Mouse (Mus musculus): ENCODE data around the gene Galnt15. TPM values are rescaled to one million over a fixed set of nuclear protein-coding genes. Genes with fewer than 3 reads are reported as not detected.

Gene Galnt15
- polyA plus RNA-seq (2012; rRNA removed) (0.17 and 0.19 TPM in 2 replicates), polyA plus RNA-seq (2014; fragmentation: Nextera tagmentation; extraction: Ambion mirVana) (0.15 and 0.25 TPM in 2 replicates)

GRCm38 (mm10) chr14:32028681-32029091 lies at the start of gene Galnt15:
Gene Galnt15, plus strand, starts transcription at chr14:32028989.
- Histone ChIP-seq H3K4me2 (replicated peaks; ENCODE audit: low read depth, low read length, severe bottlenecking) (peak within 1 kb of the TSS; percentile 33; the same call in 1 of the 2 replicates), H3K9me3 (ENCODE audit: control insufficient read depth, low read length) (no peaks in the 10 kb centered on the region), H3K27me3 (ENCODE audit: control insufficient read depth, insufficient read depth, low read length) (no peaks in the 10 kb centered on the region), H3K4me3 (replicated peaks; ENCODE audit: low read length) (0 out of 2 replicates have a peak within 1 kb of the TSS, but pooled peaks have one; percentile 14), H3K4me1 (ENCODE audit: control insufficient read depth, insufficient read depth, low read length) (peaks cover 8% of the 10 kb centered on the region), H3K36me3 (ENCODE audit: control insufficient read depth, insufficient read depth, low read length) (no peaks in the 10 kb centered on the region), H3K27ac (replicated peaks; ENCODE audit: low read depth, low read length) (no peak within 1 kb of the TSS), H3K9ac (ENCODE audit: low read depth, low read length, severe bottlenecking) (no peak within 1 kb of the TSS)
- no peak for TF ChIP-seq POLR2A (IDR thresholded peaks at IDR 0.05; ENCODE audit: borderline replicate concordance, extremely low read depth, insufficient read depth, insufficient read length)
- ATAC-seq (ENCODE audit: low FRiP score, low read depth) (no peak), DNase-seq (ENCODE audit: low spot score) (peak; percentile 25)
- WGBS = 13% methylated on average over 9 of the region's 9 CpGs

GRCm38 (mm10) chr14:31994021-31994420 lies 34.8 kb upstream of the Galnt15 start:
- H3K4me3 ChIP-seq (replicated peaks; ENCODE audit: low read length) = no peak overlapping the region
- no peak overlapping the region for H3K27ac ChIP-seq (replicated peaks; ENCODE audit: low read depth, low read length)
- H3K9ac ChIP-seq (ENCODE audit: low read depth, low read length, severe bottlenecking) = no peak overlapping the region
- ATAC-seq (ENCODE audit: low FRiP score, low read depth) (no peak), DNase-seq (ENCODE audit: low spot score) (no peak)
- TF ChIP-seq POLR2A (IDR thresholded peaks at IDR 0.05; ENCODE audit: borderline replicate concordance, extremely low read depth, insufficient read depth, insufficient read length) = no peak
- no peaks in the 10 kb centered on the region for H3K27me3 ChIP-seq (ENCODE audit: control insufficient read depth, insufficient read depth, low read length)
- no peak overlapping the region for H3K4me2 ChIP-seq (replicated peaks; ENCODE audit: low read depth, low read length, severe bottlenecking)
- no peaks in the 10 kb centered on the region for H3K36me3 ChIP-seq (ENCODE audit: control insufficient read depth, insufficient read depth, low read length)
- H3K4me1 ChIP-seq (ENCODE audit: control insufficient read depth, insufficient read depth, low read length) = no peaks in the 10 kb centered on the region
- 58% methylated on average over 8 of the region's 8 CpGs for WGBS
- H3K9me3 ChIP-seq (ENCODE audit: control insufficient read depth, low read length) = no peaks in the 10 kb centered on the region

GRCm38 (mm10) chr14:32000941-32001340 lies 27.8 kb upstream of the Galnt15 start:
- DNase-seq (ENCODE audit: low spot score) (no peak), ATAC-seq (ENCODE audit: low FRiP score, low read depth) (no peak)
- Histone ChIP-seq H3K27ac (replicated peaks; ENCODE audit: low read depth, low read length) (no peak overlapping the region), H3K4me1 (ENCODE audit: control insufficient read depth, insufficient read depth, low read length) (no peaks in the 10 kb centered on the region), H3K4me2 (replicated peaks; ENCODE audit: low read depth, low read length, severe bottlenecking) (no peak overlapping the region), H3K27me3 (ENCODE audit: control insufficient read depth, insufficient read depth, low read length) (no peaks in the 10 kb centered on the region), H3K9ac (ENCODE audit: low read depth, low read length, severe bottlenecking) (no peak overlapping the region), H3K36me3 (ENCODE audit: control insufficient read depth, insufficient read depth, low read length) (no peaks in the 10 kb centered on the region), H3K9me3 (ENCODE audit: control insufficient read depth, low read length) (no peaks in the 10 kb centered on the region), H3K4me3 (replicated peaks; ENCODE audit: low read length) (no peak overlapping the region)
- no peak for TF ChIP-seq POLR2A (IDR thresholded peaks at IDR 0.05; ENCODE audit: borderline replicate concordance, extremely low read depth, insufficient read depth, insufficient read length)
- 74% methylated on average over 7 of the region's 7 CpGs for WGBS

GRCm38 (mm10) chr14:32002502-32003338 lies 26.1 kb upstream of the Galnt15 start:
- Histone ChIP-seq H3K9ac (ENCODE audit: low read depth, low read length, severe bottlenecking) (no peak overlapping the region), H3K27me3 (ENCODE audit: control insufficient read depth, insufficient read depth, low read length) (no peaks in the 10 kb centered on the region), H3K4me2 (replicated peaks; ENCODE audit: low read depth, low read length, severe bottlenecking) (no peak overlapping the region), H3K36me3 (ENCODE audit: control insufficient read depth, insufficient read depth, low read length) (no peaks in the 10 kb centered on the region), H3K4me3 (replicated peaks; ENCODE audit: low read length) (no peak overlapping the region), H3K27ac (replicated peaks; ENCODE audit: low read depth, low read length) (no peak overlapping the region), H3K4me1 (ENCODE audit: control insufficient read depth, insufficient read depth, low read length) (no peaks in the 10 kb centered on the region), H3K9me3 (ENCODE audit: control insufficient read depth, low read length) (no peaks in the 10 kb centered on the region)
- no peak for DNase-seq (ENCODE audit: low spot score)
- no peak for TF ChIP-seq POLR2A (IDR thresholded peaks at IDR 0.05; ENCODE audit: borderline replicate concordance, extremely low read depth, insufficient read depth, insufficient read length)
- WGBS = 74% methylated on average over 15 of the region's 15 CpGs
- no peak for ATAC-seq (ENCODE audit: low FRiP score, low read depth)

- ATAC-seq (ENCODE audit: low FRiP score, low read depth) = no peak
- no peak overlapping the region for H3K9ac ChIP-seq (ENCODE audit: low read depth, low read length, severe bottlenecking)
- H3K27ac ChIP-seq (replicated peaks; ENCODE audit: low read depth, low read length) = no peak overlapping the region
- 76% methylated on average over 7 of the region's 7 CpGs for WGBS
- no peak overlapping the region for H3K4me3 ChIP-seq (replicated peaks; ENCODE audit: low read length)
- H3K4me1 ChIP-seq (ENCODE audit: control insufficient read depth, insufficient read depth, low read length) = no peaks in the 10 kb centered on the region
- no peak overlapping the region for H3K4me2 ChIP-seq (replicated peaks; ENCODE audit: low read depth, low read length, severe bottlenecking)
- no peak for TF ChIP-seq POLR2A (IDR thresholded peaks at IDR 0.05; ENCODE audit: borderline replicate concordance, extremely low read depth, insufficient read depth, insufficient read length)
- H3K27me3 ChIP-seq (ENCODE audit: control insufficient read depth, insufficient read depth, low read length) = no peaks in the 10 kb centered on the region
- H3K9me3 ChIP-seq (ENCODE audit: control insufficient read depth, low read length) = no peaks in the 10 kb centered on the region
- no peaks in the 10 kb centered on the region for H3K36me3 ChIP-seq (ENCODE audit: control insufficient read depth, insufficient read depth, low read length)
- DNase-seq (ENCODE audit: low spot score) = no peak
These were observed 24.7 kb upstream of the Galnt15 start for GRCm38 (mm10) chr14:32003904-32004596.
